Mouse (Mus musculus): ENCODE measurements around the gene Vwde.

GRCm38 (mm10) chr6:13197486-13197885 lies 27.3 kb downstream of the Vwde start:
- TF ChIP-seq CTCF (conservative IDR thresholded peaks at IDR 0.05; ENCODE audit: insufficient read depth, insufficient read length, low read depth, low read length) (no peak), POLR2A (IDR thresholded peaks at IDR 0.05; ENCODE audit: low read depth, low read length) (no peak)

All from kidney, adult 2 months (tissue).